8 mouse cellular contexts compared by ENCODE assay signal in the genomic region with DNA sequence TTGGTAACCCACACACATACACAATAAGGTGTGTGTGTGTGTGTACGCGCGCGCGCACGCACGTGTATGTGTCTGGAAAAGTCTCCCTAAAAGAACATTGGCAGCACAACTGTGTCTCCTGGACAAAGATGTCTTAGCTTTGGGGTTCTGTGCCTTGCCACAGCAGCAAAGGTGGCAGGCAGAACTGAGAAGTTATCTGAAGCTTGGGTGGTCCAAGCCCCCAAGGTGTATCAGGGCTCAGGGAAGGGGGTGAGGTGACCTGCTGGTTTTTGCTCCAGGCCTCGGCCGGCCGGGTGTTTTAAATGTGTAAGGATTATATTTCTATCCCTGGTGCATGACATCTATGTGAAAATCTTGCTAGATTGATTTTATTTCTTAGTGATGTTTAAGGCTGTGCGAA. TPM values are rescaled to one million over a fixed set of nuclear protein-coding genes. Genes with fewer than 3 reads are reported as not detected.
DNase-seq lines count a peak whose midpoint lies in the region; ATAC-seq lines count a peak whose summit lies in the region.

No protein-coding gene starts in this region.

- H3K27ac ChIP-seq in forebrain, embryonic 11.5 days (ENCODE audit: low read depth, low read length) = no peak overlapping the region
- no peak overlapping the region for H3K27ac ChIP-seq in forebrain, embryonic 10.5 days
- H3K27ac ChIP-seq in embryonic facial prominence, embryonic 10.5 days (replicated peaks) = no peak overlapping the region
- 0 out of 2 replicates have a peak overlapping the region, but pooled peaks have one; percentile 97 for H3K27ac ChIP-seq in hindbrain, embryonic 14.5 days
- peak overlapping the region; percentile 85; the same call in 1 of the 2 replicates for H3K27ac ChIP-seq in midbrain, embryonic 12.5 days (replicated peaks)

- H3K36me3 ChIP-seq in forebrain, embryonic 11.5 days (ENCODE audit: control insufficient read depth, insufficient read depth, low read length) = no peaks in the 10 kb centered on the region
- no peaks in the 10 kb centered on the region for H3K36me3 ChIP-seq in forebrain, embryonic 10.5 days (replicated peaks)
- no peaks in the 10 kb centered on the region for H3K36me3 ChIP-seq in embryonic facial prominence, embryonic 10.5 days (replicated peaks)
- no peaks in the 10 kb centered on the region for H3K36me3 ChIP-seq in hindbrain, embryonic 14.5 days (replicated peaks; ENCODE audit: control insufficient read depth, insufficient read depth)
- no peaks in the 10 kb centered on the region for H3K36me3 ChIP-seq in midbrain, embryonic 12.5 days

- H3K9ac ChIP-seq in forebrain, embryonic 11.5 days (ENCODE audit: low read length) = no peak overlapping the region
- H3K9ac ChIP-seq in hindbrain, embryonic 14.5 days = no peak overlapping the region; the same call in 1 of the 2 replicates
- H3K9ac ChIP-seq in midbrain, embryonic 12.5 days (replicated peaks) = no peak overlapping the region

- peaks cover 4% of the 10 kb centered on the region; the same call in 1 of the 2 replicates for H3K27me3 ChIP-seq in forebrain, embryonic 11.5 days (ENCODE audit: control insufficient read depth, insufficient read depth, low read length)
- peaks cover 65% of the 10 kb centered on the region for H3K27me3 ChIP-seq in forebrain, embryonic 10.5 days (ENCODE audit: poor library complexity, severe bottlenecking)
- H3K27me3 ChIP-seq in embryonic facial prominence, embryonic 10.5 days (replicated peaks; ENCODE audit: low read depth, poor library complexity, severe bottlenecking) = peaks cover 64% of the 10 kb centered on the region
- no peaks in the 10 kb centered on the region for H3K27me3 ChIP-seq in hindbrain, embryonic 14.5 days (ENCODE audit: control insufficient read depth, insufficient read depth, low read length)
- H3K27me3 ChIP-seq in midbrain, embryonic 12.5 days = peaks cover 21% of the 10 kb centered on the region

- 0 out of 2 replicates have a peak, but pooled peaks cover 2% of the 10 kb centered on the region for H3K4me1 ChIP-seq in forebrain, embryonic 11.5 days (replicated peaks; ENCODE audit: control insufficient read depth, insufficient read depth, low read length)
- H3K4me1 ChIP-seq in forebrain, embryonic 10.5 days = peaks cover 49% of the 10 kb centered on the region
- H3K4me1 ChIP-seq in embryonic facial prominence, embryonic 10.5 days = peaks cover 23% of the 10 kb centered on the region
- peaks cover 15% of the 10 kb centered on the region for H3K4me1 ChIP-seq in hindbrain, embryonic 14.5 days (replicated peaks; ENCODE audit: control insufficient read depth, insufficient read depth, low read length)
- peaks cover 22% of the 10 kb centered on the region for H3K4me1 ChIP-seq in midbrain, embryonic 12.5 days

- H3K9me3 ChIP-seq in forebrain, embryonic 11.5 days (ENCODE audit: control insufficient read depth, low read length) = no peaks in the 10 kb centered on the region; the same call in 1 of the 2 replicates
- peaks cover 2% of the 10 kb centered on the region; the same call in 1 of the 2 replicates for H3K9me3 ChIP-seq in forebrain, embryonic 10.5 days
- 0 out of 2 replicates have a peak, but pooled peaks cover 4% of the 10 kb centered on the region for H3K9me3 ChIP-seq in embryonic facial prominence, embryonic 10.5 days
- no peaks in the 10 kb centered on the region for H3K9me3 ChIP-seq in hindbrain, embryonic 14.5 days (ENCODE audit: control insufficient read depth, low read length)
- 0 out of 2 replicates have a peak, but pooled peaks cover 6% of the 10 kb centered on the region for H3K9me3 ChIP-seq in midbrain, embryonic 12.5 days

- no peak for ATAC-seq in forebrain, embryonic 11.5 days (replicated peaks; ENCODE audit: low FRiP score)
- no peak for ATAC-seq in hindbrain, embryonic 14.5 days (ENCODE audit: low FRiP score)
- no peak for ATAC-seq in midbrain, embryonic 12.5 days (ENCODE audit: low FRiP score, low read depth)

- 86% methylated on average over 11 of the region's 11 CpGs for WGBS in forebrain, embryonic 11.5 days
- 83% methylated on average over 11 of the region's 11 CpGs for WGBS in forebrain, embryonic 10.5 days
- 79% methylated on average over 11 of the region's 11 CpGs for WGBS in embryonic facial prominence, embryonic 10.5 days
- WGBS in hindbrain, embryonic 14.5 days = 87% methylated on average over 11 of the region's 11 CpGs
- WGBS in midbrain, embryonic 12.5 days = 82% methylated on average over 11 of the region's 11 CpGs

- no peak for DNase-seq in forebrain, embryonic 11.5 days (ENCODE audit: low spot score)
- DNase-seq in forebrain, embryonic 10.5 days (ENCODE audit: extremely low spot score, low spot score) = no peak
- DNase-seq in embryonic facial prominence, embryonic 10.5 days (ENCODE audit: low spot score) = no peak
- no peak for DNase-seq in hindbrain, embryonic 14.5 days (ENCODE audit: low spot score)
- DNase-seq in adrenal gland, adult (ENCODE audit: inconsistent age in 2 of 2, low spot score in 1 of 2) = no peak
- no peak for DNase-seq in kidney, postnatal 4 days
- DNase-seq in testis, postnatal 14 days (ENCODE audit: low spot score) = no peak

- no peak overlapping the region for H3K4me3 ChIP-seq in forebrain, embryonic 11.5 days (ENCODE audit: low read depth, low read length)
- no peak overlapping the region for H3K4me3 ChIP-seq in forebrain, embryonic 10.5 days
- peak overlapping the region; percentile 65 for H3K4me3 ChIP-seq in embryonic facial prominence, embryonic 10.5 days
- no peak overlapping the region for H3K4me3 ChIP-seq in hindbrain, embryonic 14.5 days (replicated peaks; ENCODE audit: low read length)
- no peak overlapping the region for H3K4me3 ChIP-seq in midbrain, embryonic 12.5 days

- H3K4me2 ChIP-seq in forebrain, embryonic 11.5 days (ENCODE audit: low read depth, low read length, severe bottlenecking) = peak overlapping the region; percentile 97; the same call in 1 of the 2 replicates
- peak overlapping the region; percentile 90 for H3K4me2 ChIP-seq in hindbrain, embryonic 14.5 days (replicated peaks)
- H3K4me2 ChIP-seq in midbrain, embryonic 12.5 days (replicated peaks) = peak overlapping the region; percentile 81; the same call in 1 of the 2 replicates

RNA-seq across cellular contexts. Expression of a gene that starts 0.5 kb away (rescaled TPM):
- polyA plus RNA-seq in forebrain, embryonic 11.5 days (2014; fragmentation: Nextera tagmentation; extraction: Ambion mirVana) = 45.0 and 45.6 TPM in 2 replicates
- polyA plus RNA-seq in forebrain, embryonic 10.5 days (2016; fragmentation: Nextera tagmentation; extraction: Ambion mirVana) = 27.8 and 33.2 TPM in 2 replicates
- 11.5 and 12.3 TPM in 2 replicates for polyA plus RNA-seq in embryonic facial prominence, embryonic 10.5 days (2016; fragmentation: Nextera tagmentation; extraction: Ambion mirVana)
- polyA plus RNA-seq in hindbrain, embryonic 14.5 days (2014; fragmentation: Nextera tagmentation; extraction: Ambion mirVana) = 108 and 117 TPM in 2 replicates
- polyA plus RNA-seq in midbrain, embryonic 12.5 days (2016; fragmentation: Nextera tagmentation; extraction: Ambion mirVana) = 50.1 and 63.7 TPM in 2 replicates

Comparison
In these comparisons a context has a peak if more than half of its experiments do, and no peak if none do; other contexts are left out.
1. H3K27ac ChIP-seq: peak in hindbrain, embryonic 14.5 days (single experiment) and midbrain, embryonic 12.5 days (single experiment); none in forebrain, embryonic 11.5 days (single experiment), forebrain, embryonic 10.5 days (single experiment) and embryonic facial prominence, embryonic 10.5 days (single experiment).
2. Peak in every context shown above with its lines, with median percentiles within 50 percentile points of each other: H3K4me2 ChIP-seq.